Comparison of ENCODE assay signal across 9 mouse cellular contexts in genomic region chr3:103374028-103374427, GRCm38 (mm10).
DNase-seq lines count a peak whose midpoint lies in the region; ATAC-seq lines count a peak whose summit lies in the region.
"Had no signal": no experiment of that assay in that cellular context is flagged by ENCODE, and none has a peak within 500 bp of the region (broad histone marks: within the 10 kb centered on the region; RNA-seq: fewer than 3 reads in every experiment).

No protein-coding gene starts in this region.

- ATAC-seq in hindbrain, embryonic 11.5 days (ENCODE audit: low FRiP score) = no peak
- no peak for ATAC-seq in hindbrain, embryonic 16.5 days
- ATAC-seq in forebrain, embryonic 16.5 days = peak; percentile 43; the same call in 1 of the 2 replicates
- peak; percentile 62 for ATAC-seq in megakaryocyte, adult 5-6 weeks (ENCODE audit: poor library complexity, severe bottlenecking)

- no peaks in the 10 kb centered on the region for H3K4me1 ChIP-seq in hindbrain, embryonic 11.5 days (replicated peaks; ENCODE audit: control insufficient read depth, insufficient read depth, low read length)
- no peaks in the 10 kb centered on the region for H3K4me1 ChIP-seq in hindbrain, embryonic 16.5 days (ENCODE audit: control insufficient read depth, insufficient read depth, low read depth, low read length)
- H3K4me1 ChIP-seq in forebrain, embryonic 16.5 days (replicated peaks; ENCODE audit: control insufficient read depth, insufficient read depth, low read length) = no peaks in the 10 kb centered on the region

- WGBS in hindbrain, embryonic 11.5 days = 42% methylated on average over 8 of the region's 8 CpGs
- WGBS in hindbrain, embryonic 16.5 days = 39% methylated on average over 8 of the region's 8 CpGs
- WGBS in forebrain, embryonic 16.5 days = 33% methylated on average over 8 of the region's 8 CpGs

- no peaks in the 10 kb centered on the region for H3K36me3 ChIP-seq in hindbrain, embryonic 11.5 days (ENCODE audit: control insufficient read depth, insufficient read depth, low read length)
- H3K36me3 ChIP-seq in hindbrain, embryonic 16.5 days (ENCODE audit: control insufficient read depth, insufficient read depth, low read length) = no peaks in the 10 kb centered on the region
- H3K36me3 ChIP-seq in forebrain, embryonic 16.5 days (ENCODE audit: control insufficient read depth, insufficient read depth) = no peaks in the 10 kb centered on the region
- H3K36me3 ChIP-seq: limb, embryonic 12.5 days had no signal

- no peak overlapping the region for H3K9ac ChIP-seq in hindbrain, embryonic 11.5 days (ENCODE audit: low read depth, low read length)
- H3K9ac ChIP-seq in hindbrain, embryonic 16.5 days (ENCODE audit: low read depth, low read length) = no peak overlapping the region
- no peak overlapping the region for H3K9ac ChIP-seq in forebrain, embryonic 16.5 days (replicated peaks; ENCODE audit: low read depth, low read length)
- H3K9ac ChIP-seq: limb, embryonic 12.5 days had no signal

- H3K4me3 ChIP-seq in hindbrain, embryonic 11.5 days (ENCODE audit: low read depth, low read length) = no peak overlapping the region
- no peak overlapping the region for H3K4me3 ChIP-seq in hindbrain, embryonic 16.5 days (ENCODE audit: low read length)
- H3K4me3 ChIP-seq in forebrain, embryonic 16.5 days (replicated peaks; ENCODE audit: low read length) = no peak overlapping the region
- H3K4me3 ChIP-seq: limb, embryonic 12.5 days had no signal

- no peaks in the 10 kb centered on the region for H3K9me3 ChIP-seq in hindbrain, embryonic 11.5 days (ENCODE audit: control insufficient read depth, low read length)
- no peaks in the 10 kb centered on the region for H3K9me3 ChIP-seq in hindbrain, embryonic 16.5 days (ENCODE audit: control insufficient read depth, low read length)
- H3K9me3 ChIP-seq in forebrain, embryonic 16.5 days (ENCODE audit: control insufficient read depth, low read length) = no peaks in the 10 kb centered on the region
- H3K9me3 ChIP-seq: limb, embryonic 12.5 days had no signal

- H3K27me3 ChIP-seq in hindbrain, embryonic 11.5 days (ENCODE audit: control insufficient read depth, insufficient read depth, low read length) = no peaks in the 10 kb centered on the region
- no peaks in the 10 kb centered on the region for H3K27me3 ChIP-seq in hindbrain, embryonic 16.5 days (replicated peaks; ENCODE audit: control insufficient read depth, insufficient read depth, low read length)
- H3K27me3 ChIP-seq in forebrain, embryonic 16.5 days (replicated peaks; ENCODE audit: control insufficient read depth, insufficient read depth, low read length) = no peaks in the 10 kb centered on the region

- DNase-seq in hindbrain, embryonic 11.5 days (ENCODE audit: low spot score) = peak; percentile 70
- DNase-seq in ES-CJ7 (ENCODE audit: low read depth, low spot score) = peak; percentile 64
- peak; percentile 74 for DNase-seq in c-Kit-positive CD71-positive TER-119-positive erythroid progenitor cells, embryonic 14.5 days (ENCODE audit: low spot score)
- peak; percentile 52 for DNase-seq in layer of hippocampus, adult 9-11 months
- DNase-seq in spleen, postnatal 14 days (ENCODE audit: low spot score in 2 of 2) = peak; percentile 46 to 59

- H3K27ac ChIP-seq in hindbrain, embryonic 11.5 days (ENCODE audit: low read depth, low read length) = no peak overlapping the region
- H3K27ac ChIP-seq in hindbrain, embryonic 16.5 days (ENCODE audit: low read depth, low read length) = no peak overlapping the region
- no peak overlapping the region for H3K27ac ChIP-seq in forebrain, embryonic 16.5 days (ENCODE audit: low read length)
- H3K27ac ChIP-seq: limb, embryonic 12.5 days had no signal

- H3K4me2 ChIP-seq in hindbrain, embryonic 11.5 days (replicated peaks; ENCODE audit: low read depth, low read length) = no peak overlapping the region
- H3K4me2 ChIP-seq in hindbrain, embryonic 16.5 days (ENCODE audit: low read length) = no peak overlapping the region
- H3K4me2 ChIP-seq in forebrain, embryonic 16.5 days (ENCODE audit: low read length) = no peak overlapping the region
- H3K4me2 ChIP-seq: limb, embryonic 12.5 days had no signal

Comparison
In these comparisons a context has a peak if more than half of its experiments do, and no peak if none do; other contexts are left out.
1. ATAC-seq: peak in forebrain, embryonic 16.5 days (single experiment) and megakaryocyte, adult 5-6 weeks (single experiment); none in hindbrain, embryonic 11.5 days (single experiment) and hindbrain, embryonic 16.5 days (single experiment).
2. Peak in every context shown above with its lines, with median percentiles within 50 percentile points of each other: DNase-seq.